Mouse (Mus musculus) midbrain, embryonic 11.5 days (tissue): ENCODE data around the gene Aspm. TPM values are rescaled to one million over a fixed set of nuclear protein-coding genes. Genes with fewer than 3 reads are reported as not detected.
A peak's percentile ranks its signal among the peaks of the same experiment; 100 is the strongest.
"Not testable (repeated sequence)": the region's sequence is repeated elsewhere in the genome, so short reads cannot be mapped to it uniquely, and the experiment has no call there.

Experiments used
- ATAC-seq: fragments of 200-750 bp; cut with Nextera tagmentation; 2 replicates; pipeline ENCODE4 v1.8.0; 2017; ENCODE audit warnings: moderate TSS enrichment, moderate library complexity; ENCODE audit not compliant: low FRiP score
- DNase-seq: peaks from one replicate; pipeline ENCODE4 v3.0.0; 2015; ENCODE audit warnings: low spot score; ENCODE audit errors: missing footprints
- H3K27ac ChIP-seq: fragments of 300-500 bp; sonication (generic); 2 replicates; pipeline ENCODE4 v1.5.1; 2014; ENCODE audit warnings: low read depth, low read length
- H3K27me3 ChIP-seq: fragments of 300-500 bp; sonication (generic); 2 replicates; pipeline ENCODE4 v1.6.1; 2014; ENCODE audit warnings: mild to moderate bottlenecking, low read length, moderate library complexity, mixed read lengths; ENCODE audit not compliant: control insufficient read depth, insufficient read depth
- H3K36me3 ChIP-seq: fragments of 300-500 bp; sonication (generic); 2 replicates; pipeline ENCODE4 v1.6.1; 2014; ENCODE audit warnings: mild to moderate bottlenecking, low read length, moderate library complexity, mixed read lengths; ENCODE audit not compliant: control insufficient read depth, insufficient read depth
- H3K4me1 ChIP-seq: fragments of 300-500 bp; sonication (generic); 2 replicates; pipeline ENCODE4 v1.6.1; 2014; ENCODE audit warnings: low read length; ENCODE audit not compliant: control insufficient read depth, insufficient read depth
- H3K4me2 ChIP-seq: fragments of 300-500 bp; sonication (generic); 2 replicates; pipeline ENCODE4 v1.6.1; 2014; ENCODE audit warnings: mild to moderate bottlenecking, moderate library complexity
- H3K4me3 ChIP-seq: fragments of 300-500 bp; sonication (generic); 2 replicates; pipeline ENCODE4 v1.5.1; 2014; ENCODE audit warnings: low read depth, low read length
- H3K9ac ChIP-seq: fragments of 300-500 bp; sonication (generic); 2 replicates; pipeline ENCODE4 v1.6.1; 2014; ENCODE audit warnings: low read length
- H3K9me3 ChIP-seq: fragments of 300-500 bp; sonication (generic); 2 replicates; pipeline ENCODE4 v1.6.1; 2016; ENCODE audit warnings: low read length; ENCODE audit not compliant: control insufficient read depth
- WGBS: fragments of 180-500 bp; shearing (Covaris S2); extraction: QIAGEN DNeasy Blood & Tissue Kit; methylation state at CpG from one replicate; pipeline ENCODE4 v1.1.7; 2014; 5-methylcytosine and 5-hydroxymethylcytosine counted together
- polyA plus RNA-seq: library from polyadenylated mRNA; unstranded; fragments of >200 nt; fragmentation: Nextera tagmentation; extraction: Ambion mirVana; gene quantifications from 2 replicates; pipeline ENCODE4 v1.2.1, GENCODE M21; 2014

The Aspm gene
- polyA plus RNA-seq, 1 experiment from 2014 or later, result 30.0 TPM

GRCm38 (mm10) chr1:139423931-139424330 is 30.6 kb upstream of the Aspm start:
- no peak for ATAC-seq
- no peaks in the 10 kb centered on the region for H3K9me3 ChIP-seq
- peaks cover 26% of the 10 kb centered on the region for H3K4me1 ChIP-seq
- H3K27me3 ChIP-seq, result no peaks in the 10 kb centered on the region
- no peak overlapping the region for H3K27ac ChIP-seq
- 0 out of 2 replicates have a peak, but pooled peaks cover under 1% of the 10 kb centered on the region for H3K36me3 ChIP-seq
- peak overlapping the region; percentile 78 for H3K4me2 ChIP-seq
- no peak overlapping the region for H3K9ac ChIP-seq
- WGBS, result 77% methylated on average over 10 of the region's 10 CpGs
- H3K4me3 ChIP-seq, result peak overlapping the region; percentile 84
- DNase-seq, result no peak

- Histone ChIP-seq H3K9me3 (no peaks in the 10 kb centered on the region), H3K9ac (peak overlapping the region; percentile 54), H3K27me3 (no peaks in the 10 kb centered on the region), H3K36me3 (0 out of 2 replicates have a peak, but pooled peaks cover 3% of the 10 kb centered on the region), H3K4me2 (peak overlapping the region; percentile 54), H3K4me3 (peak overlapping the region; percentile 29), H3K4me1 (peaks cover 26% of the 10 kb centered on the region), H3K27ac (no peak overlapping the region)
- DNase-seq (no peak), ATAC-seq (no peak)
- 50% methylated on average over 3 of the region's 3 CpGs for WGBS
Observed at GRCm38 (mm10) chr1:139425006-139425405, 29.6 kb upstream of the Aspm start.

GRCm38 (mm10) chr1:139438373-139438772 is 16.2 kb upstream of the Aspm start:
- Histone ChIP-seq H3K4me1 (no peaks in the 10 kb centered on the region), H3K9ac (no peak overlapping the region), H3K36me3 (peaks cover 12% of the 10 kb centered on the region), H3K27ac (no peak overlapping the region), H3K9me3 (no peaks in the 10 kb centered on the region), H3K4me2 (no peak overlapping the region), H3K4me3 (no peak overlapping the region), H3K27me3 (no peaks in the 10 kb centered on the region)
- peak; percentile 76 for ATAC-seq
- DNase-seq, result peak; percentile 90

GRCm38 (mm10) chr1:139443103-139443502 is 11.5 kb upstream of the Aspm start:
- H3K4me3 ChIP-seq, ATAC-seq, H3K4me1 ChIP-seq, H3K27ac ChIP-seq, H3K27me3 ChIP-seq, H3K9ac ChIP-seq, DNase-seq, H3K4me2 ChIP-seq, H3K9me3 ChIP-seq, H3K36me3 ChIP-seq: not testable (repeated sequence)
- WGBS, result 93% methylated on average over 9 of the region's 9 CpGs

- Histone ChIP-seq H3K4me3 (peak overlapping the region; percentile 87), H3K4me2 (peak overlapping the region; percentile 79), H3K9ac (peak overlapping the region; percentile 86), H3K4me1 (peaks cover 8% of the 10 kb centered on the region; the same call in 1 of the 2 replicates), H3K27me3 (no peaks in the 10 kb centered on the region), H3K27ac (peak overlapping the region; percentile 45; the same call in 1 of the 2 replicates), H3K9me3 (no peaks in the 10 kb centered on the region), H3K36me3 (peaks cover 3% of the 10 kb centered on the region)
- ATAC-seq, result peak; percentile 63
- peak; percentile 92 for DNase-seq
- 5% methylated on average over 17 of the region's 17 CpGs for WGBS
Observed at GRCm38 (mm10) chr1:139455226-139455869, 776 bp downstream of the Aspm start.

- H3K27ac ChIP-seq, result no peak overlapping the region
- no peak overlapping the region for H3K9ac ChIP-seq
- 88% methylated on average over 5 of the region's 5 CpGs for WGBS
- no peaks in the 10 kb centered on the region for H3K27me3 ChIP-seq
- peaks cover 10% of the 10 kb centered on the region; the same call in 1 of the 2 replicates for H3K4me1 ChIP-seq
- no peaks in the 10 kb centered on the region for H3K9me3 ChIP-seq
- H3K4me3 ChIP-seq, result no peak overlapping the region
- peaks cover 14% of the 10 kb centered on the region for H3K36me3 ChIP-seq
- DNase-seq, result no peak
- no peak for ATAC-seq
- no peak overlapping the region for H3K4me2 ChIP-seq
Observed at GRCm38 (mm10) chr1:139460807-139461206, 6.2 kb downstream of the Aspm start.

- DNase-seq, result no peak
- peaks cover under 1% of the 10 kb centered on the region; the same call in 1 of the 2 replicates for H3K4me1 ChIP-seq
- H3K9me3 ChIP-seq, result no peaks in the 10 kb centered on the region
- WGBS, result 93% methylated on average over 11 of the region's 11 CpGs
- H3K4me2 ChIP-seq, result no peak overlapping the region
- H3K9ac ChIP-seq, result no peak overlapping the region
- no peak for ATAC-seq
- H3K4me3 ChIP-seq, result no peak overlapping the region
- H3K27me3 ChIP-seq, result no peaks in the 10 kb centered on the region
- no peak overlapping the region for H3K27ac ChIP-seq
- peaks cover 25% of the 10 kb centered on the region for H3K36me3 ChIP-seq
Observed at GRCm38 (mm10) chr1:139465936-139466335, 11.4 kb downstream of the Aspm start.

GRCm38 (mm10) chr1:139478898-139479297 is 24.3 kb downstream of the Aspm start:
- no peak for DNase-seq
- Histone ChIP-seq H3K4me2 (no peak overlapping the region), H3K27me3 (no peaks in the 10 kb centered on the region), H3K9ac (no peak overlapping the region), H3K4me1 (no peaks in the 10 kb centered on the region), H3K9me3 (no peaks in the 10 kb centered on the region), H3K27ac (no peak overlapping the region), H3K4me3 (no peak overlapping the region), H3K36me3 (peaks cover 39% of the 10 kb centered on the region)
- 96% methylated on average over 11 of the region's 11 CpGs for WGBS
- no peak for ATAC-seq

GRCm38 (mm10) chr1:139480246-139480645 is 25.7 kb downstream of the Aspm start:
- no peak for DNase-seq
- 96% methylated on average over 8 of the region's 8 CpGs for WGBS

More at GRCm38 (mm10) chr1:139480246-139480645, 25.7 kb downstream of the Aspm start:
- no peak for ATAC-seq
- Histone ChIP-seq H3K27me3 (no peaks in the 10 kb centered on the region), H3K4me1 (no peaks in the 10 kb centered on the region), H3K27ac (no peak overlapping the region), H3K9ac (no peak overlapping the region), H3K36me3 (peaks cover 33% of the 10 kb centered on the region), H3K4me2 (no peak overlapping the region), H3K4me3 (no peak overlapping the region), H3K9me3 (no peaks in the 10 kb centered on the region)
